ENCODE assay signal across 10 mouse cellular contexts in genomic region chr6:23246790-23247511, GRCm38 (mm10). TPM values are rescaled to one million over a fixed set of nuclear protein-coding genes. Genes with fewer than 3 reads are reported as not detected.
DNase-seq lines count a peak whose midpoint lies in the region; ATAC-seq lines count a peak whose summit lies in the region.
"Had no signal": no experiment of that assay in that cellular context is flagged by ENCODE, and none has a peak within 500 bp of the region (broad histone marks: within the 10 kb centered on the region; RNA-seq: fewer than 3 reads in every experiment).

No protein-coding gene starts in this region.

- H3K27me3 ChIP-seq in intestine, embryonic 15.5 days (replicated peaks) = peaks cover 78% of the 10 kb centered on the region
- H3K27me3 ChIP-seq in intestine, embryonic 16.5 days (replicated peaks; ENCODE audit: control insufficient read depth, insufficient read depth, low read length) = peaks cover 77% of the 10 kb centered on the region
- peaks cover 92% of the 10 kb centered on the region for H3K27me3 ChIP-seq in embryonic facial prominence, embryonic 14.5 days (replicated peaks; ENCODE audit: control insufficient read depth, insufficient read depth, low read length)
- H3K27me3 ChIP-seq in midbrain, embryonic 12.5 days = peaks cover 86% of the 10 kb centered on the region

- H3K27ac ChIP-seq in intestine, embryonic 15.5 days = no peak overlapping the region
- no peak overlapping the region for H3K27ac ChIP-seq in intestine, embryonic 16.5 days (ENCODE audit: low read length)
- H3K27ac ChIP-seq in embryonic facial prominence, embryonic 14.5 days (replicated peaks; ENCODE audit: low read depth, low read length) = peak overlapping the region; percentile 28; the same call in 1 of the 2 replicates
- H3K27ac ChIP-seq in midbrain, embryonic 12.5 days (replicated peaks) = no peak overlapping the region
- H3K27ac ChIP-seq: left cerebral cortex, adult 2 months had no signal

- no peak overlapping the region for H3K9ac ChIP-seq in intestine, embryonic 15.5 days
- H3K9ac ChIP-seq in intestine, embryonic 16.5 days (ENCODE audit: low read depth, low read length) = no peak overlapping the region
- no peak overlapping the region for H3K9ac ChIP-seq in embryonic facial prominence, embryonic 14.5 days (ENCODE audit: low read depth, low read length)
- H3K9ac ChIP-seq in midbrain, embryonic 12.5 days (replicated peaks) = peak overlapping the region; percentile 34; the same call in 1 of the 2 replicates

- WGBS in intestine, embryonic 15.5 days = 2% methylated on average over 23 of the region's 23 CpGs
- 1% methylated on average over 23 of the region's 23 CpGs for WGBS in intestine, embryonic 16.5 days
- WGBS in embryonic facial prominence, embryonic 14.5 days = 2% methylated on average over 23 of the region's 23 CpGs
- under 1% methylated on average over 23 of the region's 23 CpGs for WGBS in midbrain, embryonic 12.5 days

- no peaks in the 10 kb centered on the region for H3K9me3 ChIP-seq in intestine, embryonic 15.5 days
- no peaks in the 10 kb centered on the region for H3K9me3 ChIP-seq in intestine, embryonic 16.5 days (ENCODE audit: control insufficient read depth, low read length)
- no peaks in the 10 kb centered on the region for H3K9me3 ChIP-seq in embryonic facial prominence, embryonic 14.5 days (ENCODE audit: control insufficient read depth, low read length)
- no peaks in the 10 kb centered on the region for H3K9me3 ChIP-seq in midbrain, embryonic 12.5 days

- DNase-seq in R1 (ENCODE audit: low read depth, low spot score) = peak; percentile 21
- no peak for DNase-seq in embryonic facial prominence, embryonic 14.5 days (ENCODE audit: low spot score)
- DNase-seq in c-Kit-positive CD71-positive TER-119-positive erythroid progenitor cells, embryonic 14.5 days (ENCODE audit: low spot score) = no peak
- DNase-seq in B cell, adult 2 months = no peak
- no peak for DNase-seq in testis, postnatal 14 days (ENCODE audit: low spot score)
- DNase-seq: adrenal gland, postnatal 36 days had no signal

- H3K4me1 ChIP-seq in intestine, embryonic 15.5 days (replicated peaks) = peaks cover 11% of the 10 kb centered on the region; the same call in 1 of the 2 replicates
- peaks cover 14% of the 10 kb centered on the region; the same call in 1 of the 2 replicates for H3K4me1 ChIP-seq in intestine, embryonic 16.5 days (ENCODE audit: control insufficient read depth, insufficient read depth, low read length)
- H3K4me1 ChIP-seq in embryonic facial prominence, embryonic 14.5 days (ENCODE audit: control insufficient read depth, insufficient read depth, low read length) = peaks cover 13% of the 10 kb centered on the region; the same call in 1 of the 2 replicates
- peaks cover 18% of the 10 kb centered on the region for H3K4me1 ChIP-seq in midbrain, embryonic 12.5 days

- H3K36me3 ChIP-seq in intestine, embryonic 15.5 days = no peaks in the 10 kb centered on the region
- H3K36me3 ChIP-seq in intestine, embryonic 16.5 days (ENCODE audit: control insufficient read depth, insufficient read depth, low read length) = no peaks in the 10 kb centered on the region
- H3K36me3 ChIP-seq in embryonic facial prominence, embryonic 14.5 days (ENCODE audit: control insufficient read depth, insufficient read depth, low read length) = no peaks in the 10 kb centered on the region
- H3K36me3 ChIP-seq in midbrain, embryonic 12.5 days = no peaks in the 10 kb centered on the region

- ATAC-seq in intestine, embryonic 15.5 days = no peak
- ATAC-seq in intestine, embryonic 16.5 days = no peak
- no peak for ATAC-seq in embryonic facial prominence, embryonic 14.5 days (ENCODE audit: low read depth)
- ATAC-seq in midbrain, embryonic 12.5 days (ENCODE audit: low FRiP score, low read depth) = no peak

- no peak overlapping the region for H3K4me3 ChIP-seq in intestine, embryonic 15.5 days (replicated peaks)
- no peak overlapping the region; the same call in 1 of the 2 replicates for H3K4me3 ChIP-seq in intestine, embryonic 16.5 days (ENCODE audit: low read length)
- peak overlapping the region; percentile 45 for H3K4me3 ChIP-seq in embryonic facial prominence, embryonic 14.5 days (ENCODE audit: low read depth, low read length)
- H3K4me3 ChIP-seq in midbrain, embryonic 12.5 days = peak overlapping the region; percentile 45
- H3K4me3 ChIP-seq: left cerebral cortex, adult 2 months had no signal

- peak overlapping the region; percentile 34; the same call in 1 of the 2 replicates for H3K4me2 ChIP-seq in intestine, embryonic 15.5 days (replicated peaks)
- H3K4me2 ChIP-seq in intestine, embryonic 16.5 days (ENCODE audit: low read depth, low read length) = no peak overlapping the region
- H3K4me2 ChIP-seq in embryonic facial prominence, embryonic 14.5 days (ENCODE audit: low read depth, low read length) = peak overlapping the region; percentile 68; the same call in 1 of the 2 replicates
- peak overlapping the region; percentile 55 for H3K4me2 ChIP-seq in midbrain, embryonic 12.5 days (replicated peaks)

RNA-seq across cellular contexts. Expression of gene Fezf1, which starts 1.2 kb away (rescaled TPM):
- polyA plus RNA-seq in intestine, embryonic 15.5 days (2015; fragmentation: Nextera tagmentation; extraction: Ambion mirVana) = not detected in 2 replicates
- not detected in 2 replicates for polyA plus RNA-seq in intestine, embryonic 16.5 days (2015; fragmentation: Nextera tagmentation; extraction: Ambion mirVana)
- polyA plus RNA-seq in embryonic facial prominence, embryonic 14.5 days (2014; fragmentation: Nextera tagmentation; extraction: Ambion mirVana) = 4.5 and 4.9 TPM in 2 replicates
- polyA plus RNA-seq in midbrain, embryonic 12.5 days (2016; fragmentation: Nextera tagmentation; extraction: Ambion mirVana) = 0.73 and 4.5 TPM in 2 replicates

Comparison
In these comparisons a context has a peak if more than half of its experiments do, and no peak if none do; other contexts are left out.
1. H3K4me3 ChIP-seq: peak in embryonic facial prominence, embryonic 14.5 days (single experiment) and midbrain, embryonic 12.5 days (single experiment); none in intestine, embryonic 15.5 days (single experiment) and intestine, embryonic 16.5 days (single experiment).